Mouse (Mus musculus) left cerebral cortex, postnatal 10 days (tissue): ENCODE results near the gene Zfp273. TPM values are rescaled to one million over a fixed set of nuclear protein-coding genes. Genes with fewer than 3 reads are reported as not detected.
"Not testable (repeated sequence)": the region's sequence is repeated elsewhere in the genome, so short reads cannot be mapped to it uniquely, and the experiment has no call there.

Experiments used
- DNase-seq, 2 experiments: peaks; one replicate each; pipeline ENCODE4 v3.0.0; 2021 to 2022; ENCODE audit warnings: low spot score in 2 of 2, mixed read lengths in 1 of 2; ENCODE audit errors: extremely low spot score in 1 of 2
- intact Hi-C: fragments of 180-260 bp; cut with DNase I; formaldehyde crosslinking; loops from one replicate; pipeline ENCODE4 v1.15.1; 2025
- total RNA-seq, 2 experiments: library from RNA; stranded (reverse); gene quantifications; 2 replicates each; pipeline ENCODE4 v1.2.3; 2021

The Zfp273 gene
- 1 to 10 TPM; 7.4 to 8.4 TPM for total RNA-seq

DNA sequence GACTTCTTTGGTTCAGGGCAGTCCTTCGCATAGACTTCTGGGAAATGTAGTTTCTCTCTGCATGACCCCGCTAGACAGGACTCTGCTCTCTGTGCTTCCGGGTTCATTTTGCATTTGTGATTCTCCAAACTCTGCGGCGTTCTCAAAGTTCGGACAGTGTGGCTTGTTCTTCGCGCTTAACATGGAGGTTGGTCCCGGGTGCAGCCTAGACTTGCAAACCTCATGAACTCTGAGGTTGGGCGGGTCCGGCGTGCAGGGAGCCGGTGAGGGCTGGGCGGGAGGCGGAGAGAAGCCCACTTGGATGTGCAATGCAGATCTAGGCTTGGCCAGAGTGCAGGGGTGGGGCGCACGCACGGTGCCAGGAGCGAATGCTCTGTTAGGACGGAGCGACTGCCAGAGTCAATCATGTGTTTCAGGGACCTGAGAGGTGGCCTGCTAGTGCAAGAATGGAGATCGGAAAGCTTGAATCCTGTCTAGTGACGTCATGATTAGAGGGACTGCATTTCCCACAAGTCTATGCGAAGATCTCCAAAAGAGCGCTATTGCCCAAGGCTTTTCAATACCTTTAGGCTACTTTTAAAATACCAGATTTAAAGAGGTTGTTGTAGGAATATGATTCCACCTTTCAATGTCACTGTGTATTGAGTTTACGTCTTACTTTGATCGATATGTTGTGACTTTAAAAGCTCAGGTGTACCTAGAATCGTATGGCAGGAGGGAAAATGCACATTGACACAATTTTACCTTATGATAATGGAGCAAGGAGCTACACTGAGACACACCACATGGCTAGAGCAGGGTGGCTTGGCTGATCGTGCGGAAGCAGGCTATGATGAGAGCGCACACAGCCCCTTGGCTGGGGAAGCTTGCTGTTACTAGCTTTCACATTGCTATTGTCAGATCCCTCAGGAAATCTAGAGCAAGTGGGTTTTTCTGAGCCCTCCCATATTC, at the start of gene Zfp273:
Zfp273 (plus strand) TSS at position 31 of the 951 bp plus-strand sequence.
- peak; percentile 67 to 81 for DNase-seq
- intact Hi-C loops = loop anchor here (10.0 kb wide), 1 partner anchor 59 kb away; the partner anchor contains the start of gene Zfp85

DNA sequence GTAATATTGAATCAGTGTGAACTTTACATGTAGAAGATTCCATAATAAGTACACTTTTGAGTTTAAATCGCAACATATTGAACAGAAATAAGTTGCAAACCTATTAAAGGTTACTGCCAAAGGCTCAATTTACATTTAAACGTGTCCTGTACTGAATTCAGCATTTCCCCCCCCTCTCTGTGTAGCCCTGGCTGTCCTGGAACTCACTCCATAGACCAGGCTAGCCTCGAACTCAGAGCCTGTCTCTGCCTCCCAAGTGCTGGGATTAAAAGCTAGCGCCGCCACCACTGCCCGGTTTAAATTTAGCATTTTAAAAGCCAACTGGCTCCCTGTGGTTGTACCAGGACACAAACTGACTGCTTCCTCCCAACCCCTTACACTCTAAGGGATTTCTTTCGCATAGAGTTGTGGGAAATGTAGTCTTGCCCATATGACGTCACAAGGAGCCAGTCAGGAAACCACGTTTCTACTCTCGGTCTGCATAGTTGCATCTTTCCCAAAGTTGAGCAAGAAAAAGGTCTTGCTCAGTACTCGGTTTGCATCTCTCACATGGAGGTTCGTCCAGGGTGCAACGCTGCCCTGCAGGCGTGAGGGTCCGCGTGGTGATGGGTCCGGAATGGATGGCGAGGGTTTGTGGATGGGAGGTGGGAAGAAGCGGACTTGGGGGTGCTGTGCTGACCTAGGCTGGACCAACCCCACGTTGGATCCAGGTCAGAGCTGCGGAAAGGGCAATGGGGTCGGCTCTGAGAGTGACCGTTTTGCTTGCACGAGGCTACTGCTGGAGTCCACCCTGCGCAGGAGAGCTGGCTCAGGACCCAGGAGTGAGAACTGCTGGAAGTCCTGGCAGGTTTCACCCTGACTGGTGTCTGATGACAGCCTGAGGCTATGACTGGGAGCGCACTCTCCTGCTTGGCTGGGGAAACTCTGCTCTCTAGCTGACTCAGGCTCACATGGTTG, 34.0 kb upstream of the Zfp273 start, which contains the start of gene Zfp493:
Zfp493 (plus strand) TSS at position 429 of the 957 bp plus-strand sequence.
- intact Hi-C loops = no loop called here
- peak; percentile 50 to 79 for DNase-seq

DNA sequence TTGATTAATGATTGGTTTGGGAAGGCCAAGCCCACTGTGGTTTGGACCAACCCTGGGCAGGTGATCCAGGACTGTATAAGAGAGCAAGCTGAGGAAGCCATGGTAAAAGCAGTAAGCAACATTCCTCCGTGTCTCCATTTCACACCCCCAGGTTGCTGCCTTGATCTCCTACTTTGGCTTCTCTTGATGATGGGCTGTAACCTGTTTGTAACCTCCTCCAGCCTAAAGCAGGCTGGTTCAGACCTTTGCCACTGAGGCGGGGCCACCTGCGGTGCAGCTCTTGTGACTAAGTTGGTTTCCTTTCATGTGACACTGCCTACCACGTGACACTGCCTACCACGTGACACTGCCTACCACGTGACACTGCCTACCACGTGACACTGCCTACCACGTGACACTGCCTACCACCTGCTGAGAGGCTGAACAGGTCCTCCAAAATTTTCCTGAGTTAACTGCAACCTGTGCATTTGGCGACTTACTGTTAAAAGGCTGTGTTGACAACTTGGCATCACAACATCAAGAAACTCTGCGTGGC, 21.6 kb upstream of the Zfp273 start:
- intact Hi-C loops = no loop called here

DNA sequence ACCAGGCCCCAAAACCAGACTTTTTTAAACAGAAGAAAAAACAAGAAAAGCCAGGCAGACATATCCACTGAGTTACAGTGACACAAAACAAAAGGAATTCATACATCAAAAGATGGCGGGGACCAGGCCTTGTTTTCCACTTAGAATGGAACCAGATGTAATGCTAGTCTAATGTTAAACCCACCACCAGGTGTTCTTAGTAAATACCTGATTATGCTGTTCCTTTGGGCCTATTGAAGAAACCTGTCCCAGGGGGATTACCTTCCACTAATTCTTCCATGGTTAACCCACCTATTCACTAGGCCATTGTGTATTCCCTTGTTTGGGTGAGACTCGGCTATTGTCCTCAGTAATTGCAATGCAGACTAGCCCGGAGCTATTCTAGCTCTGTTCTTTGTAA, 14.9 kb upstream of the Zfp273 start:
- no peak for DNase-seq
- intact Hi-C loops = no loop called here

More for the DNA sequence above, 21.6 kb upstream of the Zfp273 start:
- DNase-seq = no peak

DNA sequence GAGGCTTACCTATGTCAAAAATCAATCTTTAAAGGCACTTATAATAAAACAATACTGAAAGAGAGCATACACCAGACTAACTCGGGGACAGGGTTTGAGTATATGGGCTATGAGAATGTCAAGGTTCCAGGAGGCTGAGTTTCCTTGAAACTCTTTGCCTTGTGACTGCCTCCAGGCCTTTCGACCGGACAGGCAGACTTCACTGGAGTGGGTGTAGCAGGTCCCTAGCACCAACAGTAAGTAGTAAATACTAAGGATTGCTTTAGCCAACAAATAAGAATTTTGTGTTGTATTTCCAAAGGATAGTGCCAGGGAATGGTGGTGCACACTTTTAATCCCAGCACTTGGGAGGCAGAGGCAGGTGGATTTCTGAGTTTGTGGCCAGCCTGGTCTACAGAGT, 14.4 kb upstream of the Zfp273 start:
- intact Hi-C loops, DNase-seq: not testable (repeated sequence)

DNA sequence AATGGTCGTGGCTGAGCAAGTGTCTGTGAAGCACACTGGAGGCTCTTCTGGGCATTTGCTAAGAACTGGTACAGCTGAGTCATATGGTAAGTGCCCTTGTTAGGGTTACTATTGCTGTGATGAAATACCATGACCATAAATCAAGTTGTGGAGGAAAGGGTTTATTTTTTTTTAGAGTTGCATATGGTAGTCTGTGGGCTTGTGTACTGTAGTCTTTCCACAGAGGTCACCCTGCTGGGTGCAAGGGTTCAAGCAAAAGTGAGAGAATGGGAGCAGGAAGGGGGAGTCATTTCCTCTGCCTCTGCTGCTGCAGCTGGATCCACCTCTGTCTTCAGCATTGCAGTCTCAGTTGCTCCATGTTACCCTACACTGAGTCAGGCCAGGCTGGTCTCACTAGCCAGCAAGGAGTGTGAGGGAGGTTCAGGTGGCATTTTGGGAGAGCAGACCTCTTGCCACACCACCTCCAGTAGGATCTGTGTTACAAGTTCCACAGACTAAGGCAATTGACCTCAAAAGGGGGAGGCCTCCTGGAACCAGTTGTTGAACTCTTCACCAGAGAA, 1.8 kb upstream of the Zfp273 start:
- DNase-seq = no peak
- intact Hi-C loops = loop anchor here (10.0 kb wide), 1 partner anchor 57 kb away; the partner anchor contains the start of gene Zfp85

DNA sequence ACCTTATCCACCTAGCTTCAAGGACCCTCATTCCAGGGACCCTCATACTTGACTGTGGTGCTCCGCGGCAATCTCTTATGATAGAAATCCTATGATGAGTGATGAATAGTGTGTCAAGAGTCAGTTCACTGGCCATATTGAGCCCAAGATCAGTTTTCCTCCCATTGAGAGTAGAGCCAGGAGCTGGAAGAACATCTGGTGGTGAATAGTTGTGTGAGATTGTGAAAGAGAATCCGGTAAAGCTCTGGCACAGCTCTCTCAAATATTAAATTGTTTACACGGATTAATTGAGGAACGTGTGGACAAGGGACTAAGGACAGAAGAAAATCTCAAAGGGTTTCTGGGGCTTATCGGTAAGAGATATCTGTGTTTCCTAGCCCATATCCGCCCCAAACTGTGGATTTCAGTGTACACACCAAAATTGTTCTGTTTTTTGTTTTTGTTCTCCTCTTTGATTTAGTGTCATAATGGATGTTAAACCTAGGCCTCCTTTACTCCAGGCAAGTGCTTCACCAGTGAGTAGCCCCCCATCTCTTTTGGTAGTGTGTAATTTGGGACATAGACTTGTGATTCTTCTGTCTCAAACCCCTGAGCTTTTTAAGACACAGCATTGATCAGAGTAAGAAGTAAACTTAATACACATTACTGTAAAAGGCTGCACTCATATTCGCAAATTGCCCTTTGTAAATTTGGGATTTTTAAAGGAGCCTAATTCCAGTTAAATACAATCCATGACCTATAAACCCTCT, 405 bp upstream of the Zfp273 start:
- DNase-seq = no peak
- intact Hi-C loops = loop anchor here (10.0 kb wide), 1 partner anchor 58 kb away; the partner anchor contains the start of gene Zfp85

DNA sequence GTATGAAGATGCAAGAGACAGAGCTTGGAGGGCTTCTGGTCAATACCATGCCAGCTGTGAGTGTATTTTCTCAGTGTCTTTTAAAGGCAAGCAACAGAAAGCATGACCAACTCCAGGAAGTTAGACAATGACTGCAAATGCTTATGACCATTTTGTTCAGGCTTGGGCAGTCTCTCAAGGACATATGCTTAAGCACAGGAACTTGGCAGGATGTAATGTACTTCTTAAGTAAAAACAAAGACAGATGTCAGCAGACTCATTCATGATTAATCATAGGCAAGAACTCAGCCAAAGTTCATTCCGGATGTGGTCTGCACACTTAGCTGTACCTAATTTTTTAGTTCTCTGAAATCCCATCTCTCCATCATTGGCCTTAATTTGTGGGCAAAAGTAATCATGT, 5.1 kb downstream of the Zfp273 start:
- intact Hi-C loops = loop anchor here (10.0 kb wide), 1 partner anchor 64 kb away; the partner anchor contains the start of gene Zfp85

DNA sequence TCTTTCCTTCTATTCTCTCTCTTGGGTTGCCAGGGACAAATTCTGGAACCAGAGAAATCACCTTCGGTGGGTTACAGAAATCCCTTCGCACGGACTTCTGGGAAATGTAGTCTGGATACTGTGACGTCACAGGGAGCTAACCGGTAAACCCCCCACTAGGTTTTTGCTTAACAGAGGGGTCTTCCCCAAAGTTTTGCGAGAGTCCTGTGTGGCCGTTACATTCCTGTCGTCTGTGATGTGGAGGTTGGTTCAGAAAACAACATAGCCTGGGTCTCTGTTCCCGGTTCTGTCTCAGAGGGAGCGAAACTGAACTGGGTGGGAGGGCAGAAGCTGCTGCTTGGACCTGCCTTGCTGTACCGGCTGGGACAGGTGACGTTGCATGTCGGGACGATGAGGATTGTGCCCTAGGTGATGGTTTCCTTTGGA, 17.4 kb downstream of the Zfp273 start, which contains the start of gene Gm10037:
Gm10037 (plus strand) TSS at position 196 of the 426 bp plus-strand sequence.
- DNase-seq = peak; percentile 39 to 68
- intact Hi-C loops = no loop called here

More for the DNA sequence above, 5.1 kb downstream of the Zfp273 start:
- DNase-seq = no peak

DNA sequence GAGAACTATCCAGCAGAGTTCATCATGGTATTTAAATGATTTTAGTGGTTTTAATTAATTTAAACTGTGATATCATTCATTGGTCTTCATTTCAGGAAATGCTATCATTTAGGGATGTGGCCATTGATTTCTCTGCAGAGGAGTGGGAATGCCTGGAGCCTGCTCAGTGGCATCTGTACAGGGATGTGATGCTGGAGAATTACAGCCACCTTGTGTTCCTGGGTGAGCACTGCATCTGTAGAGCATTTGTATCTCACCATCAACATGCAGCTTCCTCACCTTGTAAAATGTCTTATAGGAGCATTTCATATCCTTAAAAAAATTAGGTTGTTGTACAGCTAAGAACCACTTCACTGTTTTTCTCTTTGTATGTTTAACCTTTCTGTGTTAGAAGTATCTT, 19.6 kb downstream of the Zfp273 start:
- DNase-seq, intact Hi-C loops: not testable (repeated sequence)

DNA sequence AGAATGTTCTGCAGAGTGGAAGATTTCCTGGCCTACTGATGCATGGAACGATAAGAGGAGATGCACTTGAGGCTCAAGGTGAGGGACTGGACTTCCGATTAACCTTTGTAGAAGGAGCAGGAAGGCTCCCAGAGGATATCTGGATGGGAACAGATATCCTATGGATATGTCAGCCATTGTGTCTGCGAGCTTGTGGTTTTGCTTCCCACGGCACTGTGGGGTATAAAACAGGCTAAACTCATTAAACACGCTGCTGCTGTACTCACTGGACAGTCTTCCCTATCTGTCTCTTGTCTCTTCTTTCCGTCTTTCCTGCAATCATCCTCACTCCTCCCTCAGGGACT, 30.2 kb downstream of the Zfp273 start:
- intact Hi-C loops = loop anchor here (10.0 kb wide), 1 partner anchor 119 kb away; the partner anchor contains the start of gene Zfp65
- no peak for DNase-seq

DNA sequence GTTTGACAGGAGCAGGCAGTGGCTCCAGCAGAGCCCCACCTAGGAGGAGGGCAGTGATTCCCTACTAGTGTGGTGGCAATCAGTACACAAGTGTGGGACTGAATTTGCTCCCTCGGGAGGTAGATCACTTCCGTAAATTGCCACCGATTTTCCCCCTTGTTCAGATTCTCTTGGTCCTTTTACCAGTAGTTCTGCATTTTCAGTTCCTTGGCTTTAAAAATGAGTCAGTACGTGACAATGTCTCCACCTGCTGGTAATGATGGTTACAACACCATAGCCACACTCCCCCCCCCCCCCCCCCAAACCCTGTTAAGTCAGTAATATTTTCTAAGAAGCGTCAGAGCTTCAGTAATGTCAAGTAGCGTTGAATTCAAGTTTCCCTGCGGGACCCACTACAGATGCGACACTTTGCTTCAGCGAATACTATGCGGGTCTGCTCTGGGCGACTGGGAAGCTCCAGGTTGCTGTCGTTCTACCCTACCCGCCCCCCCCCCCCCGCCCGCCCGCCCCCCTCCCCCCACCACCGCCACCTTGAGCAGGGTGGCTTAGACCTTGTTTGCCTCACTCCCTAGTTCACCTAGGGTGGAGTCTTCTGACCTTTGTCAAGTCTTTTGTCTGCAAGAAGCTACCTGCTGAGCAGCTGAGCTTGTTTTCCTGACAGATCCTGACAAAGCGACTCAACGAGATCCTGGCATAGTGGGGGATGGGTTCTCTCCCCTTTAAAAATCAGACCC, 30.7 kb downstream of the Zfp273 start:
- intact Hi-C loops = loop anchor here (10.0 kb wide), 1 partner anchor 119 kb away; the partner anchor contains the start of gene Zfp65
- DNase-seq = peak; percentile 40 to 51

DNA sequence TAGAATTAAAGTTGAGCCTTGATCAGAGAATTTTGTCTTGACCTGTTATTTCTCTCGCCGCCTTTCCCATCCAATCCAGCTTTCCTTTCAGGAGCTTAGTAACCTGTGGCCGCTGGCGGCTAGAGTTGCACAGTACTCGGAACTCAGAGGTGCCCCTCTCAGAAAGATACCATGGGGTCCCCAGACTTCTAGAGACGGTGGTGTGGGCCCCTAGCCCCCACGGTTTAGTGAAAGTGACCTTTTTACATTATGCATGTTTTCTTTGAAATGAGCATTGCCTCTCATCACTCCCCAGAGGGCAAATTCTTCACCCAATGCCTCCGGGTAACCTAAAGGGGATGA, 31.3 kb downstream of the Zfp273 start:
- intact Hi-C loops = loop anchor here (10.0 kb wide), 1 partner anchor 120 kb away; the partner anchor contains the start of gene Zfp65
- DNase-seq = no peak

DNA sequence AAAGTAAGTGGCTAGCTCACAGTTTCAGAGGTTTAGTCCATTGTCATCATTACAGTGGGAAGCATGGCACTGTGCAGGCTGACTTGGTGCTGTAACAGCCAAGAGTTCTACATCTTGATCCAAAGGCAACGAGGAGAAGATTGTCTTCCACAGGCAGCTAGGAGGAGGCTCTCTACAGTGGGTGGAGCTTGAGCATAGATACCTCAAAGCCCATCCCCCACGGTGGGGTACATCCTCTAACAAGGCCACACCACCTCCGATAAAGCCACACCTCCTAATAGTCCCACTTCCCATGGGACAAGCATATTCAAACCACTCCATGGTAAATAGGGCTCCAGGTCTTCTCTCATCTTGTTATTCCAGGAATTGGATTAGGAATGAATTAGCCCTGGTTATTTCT, 36.8 kb downstream of the Zfp273 start:
- intact Hi-C loops = no loop called here
- DNase-seq = no peak

DNA sequence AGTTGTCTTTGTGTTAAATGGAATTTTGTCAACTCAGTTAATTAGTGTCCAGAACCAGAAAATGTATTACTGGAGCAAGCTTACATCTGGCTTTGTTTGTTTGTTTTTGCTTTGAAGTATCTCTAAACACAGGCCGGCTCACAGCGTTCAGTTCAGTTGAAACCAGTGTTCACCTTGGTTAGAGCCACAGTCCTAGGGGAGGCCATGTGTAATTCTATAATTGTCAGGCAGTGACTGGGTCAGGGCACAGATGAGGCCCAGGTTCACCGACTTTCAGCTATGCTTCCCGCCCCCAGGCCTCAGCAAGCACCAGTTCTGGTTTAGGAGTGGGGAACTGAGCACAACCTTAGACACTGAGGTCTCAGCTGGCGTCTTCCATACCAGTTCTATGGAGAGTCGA, 39.6 kb downstream of the Zfp273 start:
- DNase-seq = no peak
- intact Hi-C loops = no loop called here

DNA sequence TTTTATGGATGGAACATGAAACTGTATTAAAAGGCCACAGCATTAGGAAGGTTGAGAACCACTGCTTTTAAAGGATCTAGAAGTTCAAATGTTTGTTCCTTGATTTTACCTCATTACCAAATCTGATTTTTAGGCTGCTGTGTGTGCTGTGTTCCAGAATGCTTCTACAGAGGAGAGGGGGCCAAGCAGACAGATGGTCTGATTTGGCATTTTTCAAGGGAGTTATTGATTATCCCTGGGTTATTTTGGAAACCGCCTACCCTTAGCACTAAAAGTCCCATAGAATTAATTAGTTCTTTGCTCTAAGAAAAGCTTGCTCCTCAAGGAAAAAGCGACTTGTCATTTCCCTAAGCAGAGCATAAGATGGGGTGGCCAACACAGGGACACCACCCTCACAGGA, 40.4 kb downstream of the Zfp273 start:
- intact Hi-C loops = no loop called here
- no peak for DNase-seq

DNA sequence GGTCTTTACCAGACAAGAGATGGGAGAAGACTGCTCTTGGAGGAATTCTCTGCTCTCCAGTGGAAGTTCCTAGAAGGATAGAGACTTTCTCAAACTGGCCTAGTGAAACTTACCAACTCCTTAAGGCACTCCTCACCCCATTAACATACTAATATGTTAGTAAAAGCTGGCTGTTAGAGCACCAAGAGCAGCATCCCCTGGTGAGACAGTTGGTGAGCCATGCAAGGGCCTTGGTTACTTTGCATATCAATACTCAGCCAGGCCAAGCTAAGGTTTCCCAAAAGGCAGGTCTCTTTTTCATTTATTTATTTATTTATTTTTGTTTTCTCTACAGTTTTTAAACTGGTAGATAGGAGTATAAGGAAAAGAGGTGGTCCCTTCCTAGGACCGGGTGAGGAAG, 43.8 kb downstream of the Zfp273 start:
- no peak for DNase-seq
- intact Hi-C loops = no loop called here
